Mouse (Mus musculus) layer of hippocampus, postnatal 10 days (tissue): Measurements from ENCODE around the gene Smarcad1. TPM values are rescaled to one million over a fixed set of nuclear protein-coding genes. Genes with fewer than 3 reads are reported as not detected.
"Not testable (repeated sequence)": the region's sequence is repeated elsewhere in the genome, so short reads cannot be mapped to it uniquely, and the experiment has no call there.

ENCODE experiments used
- DNase-seq, 2 experiments: peaks; one replicate each; pipeline ENCODE4 v3.0.0; 2021; ENCODE audit warnings: low spot score in 2 of 2
- long read RNA-seq: library from polyadenylated mRNA; stranded (forward); transcript quantifications from one replicate; pipeline ENCODE4 v2.0.0, GENCODE M21; 2023
- total RNA-seq, 2 experiments: library from RNA; stranded (reverse); gene quantifications; 2 replicates each; pipeline ENCODE4 v1.2.3; 2021

The Smarcad1 gene
- 10 to 100 TPM; 46.4 to 48.2 TPM for total RNA-seq
- long read RNA-seq, full-length matches to known transcripts, result 8 of 12 reads
- long read RNA-seq, partial matches to known transcripts, result 2 of 12 reads
- long read RNA-seq, other reads (novel, unspliced or antisense), result 2 of 12 reads

DNA sequence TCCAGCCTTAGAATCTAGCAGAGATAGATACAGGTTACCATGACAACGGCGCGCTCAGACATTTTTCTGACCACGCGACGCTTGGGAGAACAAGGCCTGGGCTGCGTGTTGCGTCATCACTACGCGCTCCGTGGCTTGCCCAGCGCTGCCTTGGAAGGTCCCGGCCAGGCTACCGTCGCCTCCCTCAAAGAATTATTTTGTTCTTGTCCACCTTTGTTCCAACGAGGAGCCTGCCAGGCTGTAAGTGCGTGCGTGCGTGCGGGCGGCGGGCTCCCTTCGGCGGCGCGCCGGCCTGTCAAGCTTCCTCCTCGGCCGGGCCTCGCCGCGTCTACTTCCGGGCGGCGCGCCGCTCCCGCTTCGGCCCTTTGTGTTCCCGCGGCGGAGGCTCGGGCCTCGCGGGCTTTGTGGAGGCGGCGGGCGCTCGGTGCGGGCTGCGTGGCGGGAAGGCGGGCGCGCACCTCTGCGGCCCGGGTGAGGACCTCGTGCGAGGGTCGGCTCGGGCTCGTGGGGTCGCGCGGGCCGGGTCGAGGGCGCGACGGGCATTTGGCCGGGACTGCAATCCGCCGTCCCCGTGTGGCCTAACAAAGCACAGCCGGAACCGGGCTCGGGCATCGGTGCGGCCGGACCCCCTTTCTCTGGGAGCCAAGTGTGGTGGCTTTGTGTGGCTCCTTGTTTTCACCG lies at the start of gene Smarcad1:
Gene Smarcad1, plus strand, starts transcription at position 93 of the 681 bp plus-strand sequence.
- peak; percentile 93 to 94 for DNase-seq

DNA sequence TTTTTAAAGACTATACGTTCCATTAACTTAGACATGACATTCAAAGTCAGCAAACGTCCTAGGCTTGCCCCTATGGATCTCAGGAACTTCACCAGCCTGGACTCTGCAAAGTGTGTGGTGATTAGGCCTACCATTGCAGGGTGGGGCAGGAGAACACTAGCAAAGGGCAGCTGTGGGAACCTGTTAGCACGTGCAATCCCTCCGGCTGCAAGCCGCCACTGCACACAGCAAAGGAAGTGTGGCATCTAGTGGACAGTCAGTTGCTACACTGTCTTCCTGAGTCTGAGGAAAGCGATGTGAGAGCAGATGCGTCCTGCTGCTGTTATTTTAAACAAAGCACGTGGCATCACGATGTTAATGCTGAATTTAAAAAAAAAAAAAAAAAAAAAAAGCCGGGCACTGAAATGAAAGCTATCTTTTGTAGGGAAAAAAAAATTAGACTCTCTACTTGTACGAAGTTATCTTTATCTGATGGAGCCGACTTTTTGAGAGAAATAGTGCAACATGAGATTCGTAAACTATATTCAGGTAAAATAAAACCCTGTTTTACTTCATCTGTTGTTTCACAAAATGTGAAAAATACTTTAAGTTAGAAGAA lies 45.5 kb upstream of the Smarcad1 start:
- DNase-seq, result peak; percentile 6 to 28

DNA sequence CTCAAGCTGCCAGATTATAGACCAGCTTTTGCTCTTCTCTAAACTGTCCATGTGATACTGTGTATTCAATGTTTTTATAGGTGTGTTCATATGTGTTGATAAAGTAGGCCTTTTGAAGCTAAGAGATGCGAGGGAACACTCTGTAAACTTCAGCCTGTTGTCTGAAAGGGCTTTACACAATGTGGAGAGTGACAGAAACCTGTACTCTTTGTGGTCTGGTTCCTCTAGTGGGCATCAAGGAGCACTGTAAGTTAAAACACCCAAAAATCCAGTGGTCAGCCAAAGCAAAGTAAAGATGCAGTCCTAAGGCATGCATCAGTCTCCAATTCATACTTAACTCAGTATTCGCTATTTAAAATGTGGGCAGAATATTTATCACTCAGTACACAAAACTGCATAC lies 44.6 kb upstream of the Smarcad1 start:
- no peak for DNase-seq

DNA sequence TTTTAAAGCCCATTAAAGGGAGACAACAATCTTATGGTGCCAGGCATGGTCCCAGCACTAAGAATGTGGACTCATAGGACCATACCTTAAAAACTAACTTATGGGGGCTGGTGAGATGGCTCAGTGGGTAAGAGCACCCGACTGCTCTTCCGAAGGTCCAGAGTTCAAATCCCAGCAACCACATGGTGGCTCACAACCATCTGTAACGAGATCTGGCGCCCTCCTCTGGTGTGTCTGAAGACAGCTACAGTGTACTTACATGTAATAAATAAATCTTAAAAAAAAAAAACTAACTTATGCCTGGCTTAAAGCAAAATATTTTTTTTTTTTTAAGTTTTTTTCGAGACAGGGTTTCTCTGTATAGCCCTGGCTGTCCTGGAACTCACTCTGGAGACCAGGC lies 41.6 kb upstream of the Smarcad1 start:
- DNase-seq, result peak in 1 of 2 experiments; percentile 15

DNA sequence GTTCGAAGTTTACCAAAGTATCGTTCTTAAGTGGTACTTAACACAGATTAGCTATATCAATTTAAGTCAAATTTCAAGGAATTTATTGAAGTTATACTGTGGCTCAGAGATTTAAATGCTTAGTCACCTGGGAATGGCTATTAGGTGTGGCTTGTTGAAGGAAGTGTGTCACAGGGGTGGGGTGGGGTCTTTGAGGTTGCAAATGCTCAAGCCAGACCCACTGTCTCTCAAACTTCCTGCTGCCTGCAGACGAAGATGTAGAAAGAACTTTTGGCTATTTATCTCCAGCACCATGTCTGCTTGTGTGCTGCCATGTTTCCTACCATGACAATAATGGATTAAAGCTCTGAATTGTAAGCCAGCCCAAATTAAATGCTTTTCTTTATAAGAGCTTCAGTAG lies 40.2 kb upstream of the Smarcad1 start:
- DNase-seq, result no peak

DNA sequence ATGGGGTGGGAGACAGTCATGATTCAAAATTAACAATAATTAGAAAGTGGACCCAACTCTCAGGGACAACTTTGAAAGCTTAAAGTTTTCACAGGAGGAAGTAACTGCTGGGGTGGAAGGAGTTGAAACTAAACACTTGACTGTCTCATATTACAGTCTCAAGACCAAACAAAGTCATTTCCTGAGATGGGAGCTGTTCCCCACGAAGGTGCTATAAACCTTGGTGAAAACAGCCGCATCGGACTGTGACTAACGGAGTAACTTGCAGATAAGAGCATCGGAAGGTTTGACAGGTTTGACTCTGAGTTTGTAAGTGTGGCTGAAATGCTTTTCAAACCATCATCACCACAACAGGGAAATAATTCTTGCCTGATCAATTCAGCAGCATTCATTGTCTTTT lies 33.5 kb upstream of the Smarcad1 start:
- DNase-seq, result no peak

DNA sequence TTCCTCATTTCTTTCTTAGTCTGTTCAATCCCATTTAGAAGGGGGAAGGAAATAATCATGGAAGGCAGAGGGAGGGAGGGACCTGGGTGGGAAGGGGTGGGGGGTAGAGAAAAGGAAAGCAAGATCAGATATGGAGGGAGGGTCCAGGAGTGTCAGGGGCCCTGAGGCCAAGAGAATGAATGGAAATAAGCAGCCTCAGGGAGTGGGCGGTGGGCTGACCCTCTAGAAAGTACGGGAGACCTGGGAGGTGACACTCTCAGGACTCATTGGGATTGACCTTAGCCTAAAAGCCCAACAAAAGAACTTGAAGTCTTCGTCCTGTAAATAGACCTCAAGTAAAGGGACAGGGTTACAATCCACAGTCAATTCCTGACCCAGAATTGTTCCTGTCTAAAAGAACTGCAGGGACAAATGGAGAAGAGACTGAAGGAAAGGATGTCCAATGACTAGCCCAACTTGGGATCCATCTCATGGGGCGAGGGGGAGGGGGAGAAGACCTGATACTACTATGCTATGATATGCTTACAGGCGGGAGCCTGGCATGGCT lies 30.9 kb upstream of the Smarcad1 start:
- no peak for DNase-seq

DNA sequence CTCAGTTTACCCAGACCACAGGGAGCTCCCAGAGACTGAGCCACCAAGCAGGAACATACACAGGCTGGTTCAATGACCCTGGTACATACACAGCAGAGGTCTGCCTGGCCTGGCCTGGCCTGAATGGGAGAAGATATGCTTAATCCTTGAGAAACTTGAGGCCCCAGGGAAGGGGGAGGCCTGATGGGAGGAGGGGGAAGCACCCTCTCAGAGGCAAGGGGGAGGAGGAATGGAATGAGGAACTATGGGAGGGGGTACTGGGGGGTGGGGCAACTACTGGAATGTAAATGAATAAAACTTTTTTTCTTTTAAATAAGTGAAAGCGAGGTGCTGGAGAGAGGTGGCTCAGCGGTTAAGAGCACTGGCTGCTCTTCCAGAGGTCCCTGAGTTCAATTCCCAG lies 30.2 kb upstream of the Smarcad1 start:
- DNase-seq, result no peak

DNA sequence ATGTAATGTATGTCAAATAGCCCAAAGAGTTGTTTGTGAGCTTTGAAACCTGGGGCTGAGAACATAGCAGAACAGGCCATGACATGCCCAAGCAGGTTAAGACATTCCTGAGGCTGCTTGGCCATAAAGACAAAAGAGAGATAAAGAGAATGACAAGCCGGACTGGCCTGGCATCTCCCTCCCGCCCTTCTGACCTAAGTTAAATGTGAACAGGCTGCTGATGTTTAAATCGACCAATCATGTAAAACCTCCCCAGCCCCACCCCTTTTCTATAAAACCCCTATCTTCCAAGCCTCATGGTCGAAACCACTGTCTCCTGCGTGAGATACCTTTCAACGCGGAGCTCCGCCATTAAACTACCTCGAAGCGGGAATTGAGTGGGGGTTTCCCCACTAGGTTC lies 24.8 kb upstream of the Smarcad1 start:
- no peak for DNase-seq

DNA sequence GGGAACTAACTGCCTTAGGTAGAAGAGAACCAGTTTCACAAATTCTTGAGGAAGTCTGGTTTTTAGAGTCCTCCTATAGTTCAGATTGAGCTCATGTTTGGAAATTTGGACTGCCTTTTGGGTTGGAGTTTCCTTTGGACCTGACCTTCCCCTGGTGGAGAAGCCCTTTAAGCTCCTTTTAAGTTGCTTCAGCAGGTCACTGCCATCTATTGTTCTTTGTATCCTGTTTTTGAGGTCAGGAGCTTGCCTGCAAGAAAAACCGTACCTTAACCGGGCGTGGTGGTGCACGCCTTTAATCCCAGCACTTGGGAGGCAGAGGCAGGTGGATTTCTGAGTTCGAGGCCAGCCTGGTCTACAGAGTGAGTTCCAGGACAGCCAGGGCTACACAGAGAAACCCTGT lies 23.4 kb upstream of the Smarcad1 start:
- not testable (repeated sequence) for DNase-seq

DNA sequence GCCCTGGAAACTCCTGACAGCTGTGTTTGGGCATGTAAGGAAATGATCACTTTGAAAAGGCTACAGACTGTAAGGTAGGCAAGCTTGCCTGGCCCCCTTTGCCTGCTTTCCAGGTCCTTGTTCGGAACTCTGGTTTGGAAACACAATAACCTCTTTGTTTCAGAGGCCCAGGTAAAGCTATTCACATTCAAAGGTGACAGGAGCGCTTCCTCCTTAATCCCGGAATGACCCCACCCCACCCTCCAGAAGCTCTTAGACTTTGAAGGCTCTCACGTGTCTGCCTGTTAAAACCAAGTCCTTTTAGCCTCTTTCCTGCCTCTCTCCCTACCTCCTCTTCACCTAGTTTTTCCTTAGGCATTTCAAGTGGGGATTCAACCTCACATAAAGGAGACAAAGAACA lies 20.5 kb upstream of the Smarcad1 start:
- no peak for DNase-seq

DNA sequence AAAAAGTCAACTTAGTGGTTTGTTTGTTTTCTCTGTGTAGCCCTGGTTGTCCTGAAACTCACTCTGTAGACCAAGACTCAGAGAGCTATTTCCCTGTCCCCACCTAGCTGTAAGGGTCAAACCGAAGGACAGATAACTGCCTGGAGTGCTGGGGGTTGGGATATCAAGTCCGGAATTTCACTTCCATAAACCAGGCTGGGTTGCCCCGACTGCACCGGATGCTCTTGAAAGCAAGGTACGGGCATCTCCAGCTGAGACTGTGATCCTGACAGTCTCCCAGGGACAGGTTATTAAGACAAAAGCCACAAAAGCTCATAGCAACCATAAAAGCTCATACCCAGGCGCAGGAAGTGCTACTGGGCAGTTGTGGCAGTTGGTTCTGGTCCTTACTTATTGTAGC lies 19.3 kb upstream of the Smarcad1 start:
- DNase-seq, result no peak

DNA sequence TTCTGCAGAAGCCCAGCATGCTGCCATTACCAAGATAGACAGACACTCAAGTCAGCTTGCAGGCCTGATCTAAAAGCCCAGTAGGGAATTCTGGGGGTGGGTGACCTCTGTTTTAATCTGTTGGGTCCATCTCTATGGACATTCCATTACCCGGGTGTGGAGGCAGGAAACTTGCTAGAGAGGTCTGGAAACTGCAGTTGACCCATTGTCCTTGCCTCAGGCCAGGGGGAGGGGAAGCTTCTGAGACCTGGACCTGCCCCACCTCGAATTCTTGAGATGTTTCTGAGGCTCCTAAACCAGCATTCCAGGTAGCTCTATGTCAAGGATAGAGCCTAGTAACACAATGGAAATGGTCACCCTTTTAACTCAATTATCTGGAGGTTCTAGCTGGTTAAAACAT lies 17.7 kb upstream of the Smarcad1 start:
- DNase-seq, result no peak

DNA sequence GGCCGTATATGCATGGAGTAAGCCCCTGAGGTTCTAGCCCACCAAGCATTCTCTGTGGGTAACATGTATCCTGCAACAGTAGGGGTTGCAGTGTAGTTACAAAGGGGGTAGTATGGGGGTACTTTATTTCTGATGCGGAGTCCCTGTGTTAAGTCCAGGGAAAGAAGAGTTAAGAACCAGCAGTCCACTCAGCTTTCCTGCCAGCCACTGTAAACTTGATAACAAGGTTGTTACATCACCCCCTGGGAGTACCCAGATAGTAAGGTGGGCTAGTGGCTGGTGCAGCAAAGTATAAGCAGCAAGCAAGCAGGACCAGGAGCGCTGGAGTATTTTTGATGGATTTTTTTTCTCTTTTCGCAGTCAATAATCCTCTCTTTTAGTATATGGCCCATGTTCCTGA lies 17.3 kb upstream of the Smarcad1 start:
- DNase-seq, result no peak

DNA sequence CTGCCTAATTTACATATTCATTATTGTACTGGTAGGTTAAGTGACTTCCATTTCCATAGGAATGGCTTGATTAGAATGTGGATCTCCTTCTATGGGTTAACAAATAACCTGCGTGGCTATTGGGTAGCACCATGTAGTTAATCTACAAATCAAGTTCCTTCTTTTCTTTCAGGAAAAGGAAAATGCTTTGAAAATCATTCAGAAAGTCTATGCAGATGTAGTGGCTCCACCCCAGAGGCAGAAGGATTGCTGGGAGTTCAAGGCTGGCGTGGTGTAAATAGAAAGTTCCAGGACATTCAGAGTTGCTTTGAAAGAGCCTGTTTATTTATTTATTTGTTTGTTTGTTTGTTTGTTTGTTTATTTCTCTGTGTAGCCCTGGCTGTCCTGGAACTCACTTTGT lies 7.7 kb upstream of the Smarcad1 start:
- no peak for DNase-seq

DNA sequence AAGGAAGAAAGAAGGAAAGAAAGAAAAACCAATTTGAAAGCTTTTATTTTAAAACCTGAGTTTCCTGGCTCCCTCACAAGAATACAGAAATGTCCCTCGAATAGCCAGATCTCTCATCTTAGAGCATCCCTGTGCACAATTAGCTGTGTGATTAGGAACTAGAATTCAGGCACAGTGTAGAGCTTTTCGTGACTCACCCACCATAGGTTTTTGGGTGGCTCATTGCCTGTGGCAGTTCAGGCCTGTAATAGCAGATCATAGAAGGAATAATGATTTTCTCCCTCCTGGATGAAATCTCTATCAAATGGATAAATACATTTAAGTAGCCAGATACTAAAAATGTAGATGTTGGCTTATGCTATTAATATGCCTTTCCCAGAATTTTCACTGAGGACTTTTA lies 6.9 kb upstream of the Smarcad1 start:
- DNase-seq, result no peak

DNA sequence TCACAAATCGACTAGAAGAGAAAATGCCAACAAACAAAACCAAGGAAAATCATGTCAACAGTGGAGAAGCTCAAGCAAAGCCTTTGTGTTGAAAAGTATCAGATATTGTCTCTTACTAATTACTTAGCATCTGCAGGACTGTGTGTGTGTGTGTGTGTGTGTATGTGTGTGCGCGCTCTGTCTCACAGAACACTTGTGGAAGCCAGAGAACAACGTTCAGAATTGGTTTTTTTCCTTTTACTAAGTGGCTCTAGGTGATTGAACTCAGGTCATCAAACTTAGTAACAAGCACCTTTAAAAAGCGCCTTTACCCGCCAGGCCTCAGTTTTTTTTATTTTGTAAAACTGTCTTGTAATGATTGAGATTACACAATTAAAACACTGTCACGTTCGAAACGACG lies 451 bp upstream of the Smarcad1 start:
- DNase-seq, result peak; percentile 12 to 25

DNA sequence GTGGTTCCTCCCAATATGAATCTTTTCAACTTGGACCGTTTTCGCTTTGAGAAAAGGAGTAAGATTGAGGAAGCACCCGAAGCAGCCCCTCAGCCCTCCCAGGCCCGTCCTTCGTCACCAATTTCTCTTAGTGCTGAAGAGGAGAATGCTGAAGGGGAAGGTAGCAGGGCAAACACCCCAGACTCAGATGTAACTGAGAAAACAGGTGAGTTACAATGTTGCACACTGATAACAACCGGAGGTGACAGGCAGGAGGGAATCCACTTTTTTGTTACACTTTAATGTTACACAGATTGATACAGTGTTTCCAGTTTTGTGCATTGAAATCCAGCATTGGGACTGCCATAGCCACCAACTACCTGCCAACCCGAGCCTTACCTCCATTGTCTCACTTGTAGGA lies 858 bp downstream of the Smarcad1 start:
- DNase-seq, result no peak

DNA sequence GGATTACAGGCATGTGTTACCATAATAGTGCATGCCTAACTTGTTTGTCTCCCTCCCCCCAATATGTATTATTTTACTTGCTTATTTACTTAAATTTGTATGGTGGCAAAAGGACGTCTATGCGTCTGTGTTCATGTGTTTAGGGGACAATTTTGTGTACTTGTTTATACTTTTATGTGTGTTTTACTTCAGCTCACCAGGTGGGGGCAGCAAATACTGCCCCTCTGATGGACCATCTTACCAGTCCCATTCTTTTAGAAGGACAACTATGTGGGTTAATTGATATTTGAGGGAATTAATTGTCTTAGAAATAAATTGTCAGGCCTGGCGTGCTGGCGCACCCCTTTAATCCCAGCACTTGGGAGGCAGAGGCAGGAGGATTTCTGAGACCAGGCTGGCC lies 6.7 kb downstream of the Smarcad1 start:
- DNase-seq, result no peak

DNA sequence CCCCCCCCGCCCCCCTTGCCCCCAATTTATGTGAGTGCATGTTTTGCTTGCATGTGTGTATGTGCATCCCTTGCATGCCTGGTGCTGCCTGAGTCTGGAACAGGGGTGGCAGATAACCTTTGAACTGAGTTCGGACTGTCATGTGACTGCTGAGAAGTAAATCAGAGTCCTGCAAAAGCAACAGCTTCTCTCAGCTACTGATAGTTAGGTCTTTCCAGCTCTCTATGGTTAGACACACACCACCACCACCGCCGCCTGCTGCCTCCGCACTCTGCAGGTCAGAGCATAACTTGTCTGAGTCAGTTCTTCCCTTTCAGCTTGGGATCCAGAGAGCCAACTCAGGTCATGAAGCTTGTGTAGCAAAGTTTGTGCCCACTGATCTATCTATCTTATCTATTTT lies 14.2 kb downstream of the Smarcad1 start:
- no peak for DNase-seq

DNA sequence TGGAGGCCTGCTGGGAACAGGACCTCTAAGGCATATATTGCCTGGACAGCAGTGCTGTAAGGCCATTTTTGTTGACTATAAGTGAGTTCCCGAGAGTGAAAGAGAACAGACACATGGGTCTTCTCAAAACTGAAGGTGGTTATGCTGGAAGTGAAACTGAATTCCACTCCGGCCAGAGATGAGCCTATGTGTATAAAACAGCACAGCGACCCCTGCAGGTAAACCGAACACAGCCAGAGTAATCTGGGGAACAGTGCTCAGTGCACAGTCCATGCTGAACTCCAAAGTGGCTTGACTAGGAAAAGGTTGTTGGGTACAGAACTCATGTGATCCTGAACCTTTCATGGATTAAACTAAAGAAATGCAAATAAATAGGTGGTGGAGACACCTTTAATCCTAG lies 14.8 kb downstream of the Smarcad1 start:
- DNase-seq, result not testable (repeated sequence)

DNA sequence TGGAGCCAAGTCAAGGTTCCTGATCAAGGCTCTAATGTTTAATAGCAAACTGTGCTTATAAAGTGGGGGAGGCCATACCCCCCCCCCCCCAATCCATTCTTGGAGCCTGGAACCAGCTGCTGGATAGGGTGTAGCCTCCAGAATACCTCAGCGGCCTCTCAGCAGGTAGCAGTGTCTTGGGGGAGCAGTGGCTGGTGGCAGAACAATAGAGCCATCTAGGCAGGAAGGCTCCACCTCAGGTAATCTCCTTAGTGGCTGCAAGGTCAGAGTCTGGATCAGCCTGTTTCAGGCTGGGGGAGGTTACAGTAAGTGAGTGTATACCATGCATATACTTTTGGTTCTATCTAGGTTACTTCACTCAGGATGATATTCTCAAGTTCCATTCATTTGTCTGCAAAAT lies 18.7 kb downstream of the Smarcad1 start:
- no peak for DNase-seq

DNA sequence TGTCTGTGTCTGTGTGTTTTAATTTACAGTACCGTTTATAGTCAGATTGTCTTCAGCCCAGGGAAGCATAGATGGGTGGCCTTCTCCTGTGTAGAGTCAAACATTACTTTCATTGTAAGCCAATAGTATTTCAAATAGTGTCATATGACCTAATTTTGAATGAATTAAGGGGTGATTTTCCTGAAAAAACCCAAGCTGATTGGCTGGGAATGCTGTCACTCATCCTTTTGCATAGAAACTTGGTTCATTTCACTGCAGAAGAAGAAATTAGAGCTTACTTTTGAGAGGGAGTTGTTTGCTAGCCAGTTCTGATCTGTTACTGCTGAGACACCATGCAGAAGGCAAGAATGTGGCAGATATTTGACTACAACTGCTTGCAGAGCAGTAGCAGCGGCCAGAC lies 32.8 kb downstream of the Smarcad1 start:
- DNase-seq, result peak; percentile 39 to 48
